Mouse (Mus musculus): ENCODE results near the gene Sema3b.

- no peak for TF ChIP-seq CTCF (IDR thresholded peaks at IDR 0.05; ENCODE audit: low read depth, low read length)
- TF ChIP-seq POLR2A (IDR thresholded peaks at IDR 0.05; ENCODE audit: extremely low read depth, insufficient read depth, low read length): no peak
These were observed 39.0 kb downstream of the Sema3b start for GRCm38 (mm10) chr9:107570016-107570415.

Measured in liver, adult 2 months (tissue).